Mouse (Mus musculus): Measurements from ENCODE around the gene Lrrc4. TPM values are rescaled to one million over a fixed set of nuclear protein-coding genes. Genes with fewer than 3 reads are reported as not detected.

Lrrc4 gene
- total RNA-seq, 4 experiments from 2014 or later, result 5.9 to 8.0 (median 7.1) TPM

DNA sequence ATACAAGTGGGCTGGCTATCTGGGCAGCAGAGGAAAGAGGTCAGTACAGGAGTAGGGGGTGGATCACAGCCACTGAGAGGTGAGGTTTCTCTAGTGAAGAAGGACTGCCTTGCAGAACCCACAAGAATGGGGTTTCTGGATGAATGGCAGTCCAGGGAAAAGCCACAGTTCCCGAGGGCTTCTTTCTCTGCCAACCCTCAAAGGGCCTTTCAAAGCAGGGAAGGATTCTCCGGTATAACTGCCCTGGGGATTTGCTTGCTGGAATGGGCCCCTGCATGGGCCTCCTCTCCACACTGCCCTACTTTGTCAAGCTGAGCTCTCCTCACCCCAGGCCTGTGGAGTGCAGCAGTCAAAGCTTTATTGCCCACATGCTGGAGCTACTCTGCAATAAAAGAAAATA, 22.1 kb upstream of the Lrrc4 start:
- no peak for DNase-seq

DNA sequence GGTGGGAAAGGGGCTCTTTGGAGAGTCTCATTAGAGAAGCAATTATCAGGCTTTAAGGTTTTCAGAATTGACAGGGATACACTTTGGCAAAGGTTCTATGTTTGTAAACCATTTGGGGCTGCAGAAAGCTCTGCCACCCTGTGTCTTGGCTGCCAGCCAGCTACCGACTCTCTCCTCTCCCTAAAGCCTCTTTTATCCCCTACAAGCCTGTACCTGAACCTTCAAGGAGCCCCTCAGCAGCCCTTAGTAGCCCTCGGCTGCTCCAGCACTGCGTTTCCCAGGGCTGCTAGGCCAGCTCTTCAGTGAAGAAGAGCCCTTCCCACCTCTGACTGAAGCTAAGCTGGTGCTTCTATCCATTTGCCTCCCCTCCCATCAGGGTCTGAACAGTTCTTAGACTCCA, 21.6 kb upstream of the Lrrc4 start:
- DNase-seq, result no peak

DNA sequence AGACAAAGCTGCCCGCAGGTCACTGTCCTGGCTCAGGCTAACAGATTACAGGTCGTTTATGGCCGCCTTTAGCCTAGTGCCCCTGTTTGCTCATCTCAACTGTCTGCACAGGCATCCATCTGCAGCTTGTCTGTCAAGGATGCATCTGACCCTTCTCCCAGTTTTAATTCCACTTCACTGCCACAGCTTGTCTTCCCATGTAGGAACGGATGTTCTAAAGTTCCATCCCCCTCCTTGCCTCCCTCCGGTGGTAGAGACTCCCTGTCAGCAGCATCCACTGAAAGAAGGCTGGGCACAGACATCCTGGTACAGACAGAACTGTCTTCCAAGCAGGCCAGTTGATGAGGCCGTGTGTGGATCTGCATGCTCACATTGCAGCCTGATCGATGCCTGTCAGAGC, 20.8 kb upstream of the Lrrc4 start:
- DNase-seq, result no peak

DNA sequence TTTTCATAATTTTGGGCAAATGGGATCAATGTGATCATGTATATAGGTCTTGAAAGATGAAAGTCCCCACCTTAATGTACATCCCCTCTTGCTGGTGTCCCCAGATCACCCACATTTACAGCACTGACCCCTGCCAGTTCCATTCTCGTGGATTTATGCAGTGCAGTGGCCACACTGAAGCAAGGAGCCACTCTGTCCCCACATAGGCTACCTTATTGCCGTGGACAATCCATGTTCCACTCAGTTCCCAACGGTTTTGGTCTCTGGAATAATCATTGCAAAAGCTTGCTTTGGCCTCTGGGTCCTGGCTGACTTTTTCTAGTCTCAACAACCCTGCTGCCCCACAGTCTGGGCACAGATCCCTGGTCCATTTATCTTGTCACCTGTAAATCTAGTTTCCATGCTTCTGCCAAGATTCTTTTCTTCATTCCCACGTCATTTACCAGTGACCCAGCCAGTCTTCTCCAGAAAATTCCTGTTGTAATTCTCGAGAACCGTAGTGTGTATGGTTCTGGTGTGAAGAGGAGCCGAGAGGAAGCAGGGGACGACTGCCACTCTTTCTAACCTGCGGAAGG, 18.9 kb upstream of the Lrrc4 start:
- no peak for DNase-seq

DNA sequence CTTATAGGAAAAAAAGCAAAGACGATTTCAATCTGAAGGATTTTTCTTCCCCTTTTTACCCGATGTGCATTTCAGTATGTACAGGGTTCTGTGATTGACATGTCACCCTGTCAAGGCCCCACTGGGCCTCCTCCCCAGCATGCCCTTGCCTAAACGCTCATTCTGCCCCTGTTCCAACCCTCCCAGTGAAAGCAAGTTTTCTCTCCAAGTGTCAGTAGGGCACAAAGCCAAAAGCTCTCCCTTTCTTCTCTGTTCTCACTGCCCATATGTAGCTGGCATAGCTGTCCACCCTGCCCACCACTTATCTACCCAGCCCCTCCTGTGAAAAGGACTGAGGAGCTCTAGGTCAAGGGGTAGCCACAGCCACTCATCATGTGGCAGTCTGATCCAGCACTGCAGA, 17.8 kb upstream of the Lrrc4 start:
- no peak for DNase-seq

DNA sequence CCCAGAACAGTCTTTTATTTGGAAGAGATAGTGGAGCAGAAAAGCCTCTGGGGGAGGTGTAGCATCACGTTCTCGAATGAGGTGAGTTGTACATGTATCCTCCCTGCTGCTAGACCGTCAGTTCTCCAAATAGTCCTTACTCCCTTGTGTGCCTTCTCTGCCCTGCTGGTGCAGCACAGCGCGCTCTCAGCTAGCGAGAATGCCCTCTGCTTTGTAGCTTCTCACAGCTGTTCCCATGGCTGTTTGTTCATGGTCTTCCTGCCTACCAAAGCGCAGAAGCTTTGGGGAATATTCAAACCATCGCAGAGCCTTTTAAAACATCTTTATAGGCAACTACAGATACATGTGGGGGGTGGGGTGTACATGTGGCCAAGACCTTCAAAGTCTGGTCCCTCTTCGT, 17.3 kb upstream of the Lrrc4 start:
- no peak for DNase-seq

DNA sequence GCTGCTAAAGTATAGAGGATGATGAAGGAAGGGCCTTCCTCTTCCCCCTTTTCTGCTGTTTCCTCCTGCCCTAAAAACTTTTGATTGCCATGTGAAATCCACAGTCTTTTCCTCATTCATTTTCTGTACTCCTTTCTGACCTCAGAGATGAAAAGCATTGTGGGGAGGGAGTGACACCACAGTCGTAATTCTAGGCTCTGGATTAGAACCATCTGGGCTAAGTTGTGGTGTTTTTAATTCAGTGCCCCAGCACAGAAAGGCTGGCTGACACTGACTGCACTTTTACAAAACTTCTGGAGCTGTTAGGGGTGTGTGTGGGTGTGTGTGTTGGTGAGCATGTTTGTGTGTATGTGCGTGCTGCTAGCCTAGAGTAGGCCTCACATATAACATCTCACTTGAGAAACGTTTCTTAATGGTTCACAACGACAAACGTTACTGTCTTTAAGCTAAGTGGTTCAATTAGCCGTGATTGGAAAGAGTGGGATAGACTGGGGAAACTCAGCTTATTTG, 16.8 kb upstream of the Lrrc4 start:
- DNase-seq, result no peak

DNA sequence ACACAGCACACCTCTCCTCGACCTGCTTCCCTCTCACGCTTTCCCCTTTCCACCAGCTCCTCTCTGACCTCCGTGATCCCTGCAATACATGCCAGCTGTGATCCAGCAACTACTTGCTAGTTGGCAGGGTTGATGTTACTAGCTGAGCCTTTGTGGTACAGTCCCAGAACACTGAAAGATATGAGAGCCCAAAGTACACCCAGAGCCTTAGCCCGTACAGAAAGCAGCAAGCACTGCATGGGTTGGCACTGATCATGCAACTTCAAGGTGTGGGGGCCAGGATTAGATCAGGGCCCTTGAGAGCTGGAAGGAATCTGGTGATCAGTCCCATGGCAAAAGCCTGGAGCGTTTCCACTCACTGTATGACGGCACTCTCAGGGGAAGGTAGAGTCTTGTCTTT, 16.1 kb upstream of the Lrrc4 start:
- no peak for DNase-seq

DNA sequence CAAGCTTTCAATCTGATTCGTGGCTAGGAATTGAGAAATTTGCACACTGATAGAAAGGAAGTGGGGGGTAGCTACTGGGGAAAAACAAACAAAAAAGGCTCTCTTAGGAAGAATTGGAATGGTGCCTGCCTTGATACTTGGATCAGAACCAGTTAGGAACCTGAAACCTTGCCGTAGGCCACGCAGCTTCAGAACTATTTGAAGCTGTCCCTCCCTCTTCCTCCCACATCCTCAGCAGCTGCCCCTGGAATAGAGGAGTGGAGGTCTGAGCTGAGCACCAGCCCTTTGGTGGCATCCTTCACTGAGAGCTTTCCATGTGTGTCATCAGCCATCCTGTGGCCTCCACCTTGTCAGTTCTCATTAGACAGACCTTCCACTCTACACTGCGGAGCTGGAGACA, 14.1 kb upstream of the Lrrc4 start:
- DNase-seq, result no peak

DNA sequence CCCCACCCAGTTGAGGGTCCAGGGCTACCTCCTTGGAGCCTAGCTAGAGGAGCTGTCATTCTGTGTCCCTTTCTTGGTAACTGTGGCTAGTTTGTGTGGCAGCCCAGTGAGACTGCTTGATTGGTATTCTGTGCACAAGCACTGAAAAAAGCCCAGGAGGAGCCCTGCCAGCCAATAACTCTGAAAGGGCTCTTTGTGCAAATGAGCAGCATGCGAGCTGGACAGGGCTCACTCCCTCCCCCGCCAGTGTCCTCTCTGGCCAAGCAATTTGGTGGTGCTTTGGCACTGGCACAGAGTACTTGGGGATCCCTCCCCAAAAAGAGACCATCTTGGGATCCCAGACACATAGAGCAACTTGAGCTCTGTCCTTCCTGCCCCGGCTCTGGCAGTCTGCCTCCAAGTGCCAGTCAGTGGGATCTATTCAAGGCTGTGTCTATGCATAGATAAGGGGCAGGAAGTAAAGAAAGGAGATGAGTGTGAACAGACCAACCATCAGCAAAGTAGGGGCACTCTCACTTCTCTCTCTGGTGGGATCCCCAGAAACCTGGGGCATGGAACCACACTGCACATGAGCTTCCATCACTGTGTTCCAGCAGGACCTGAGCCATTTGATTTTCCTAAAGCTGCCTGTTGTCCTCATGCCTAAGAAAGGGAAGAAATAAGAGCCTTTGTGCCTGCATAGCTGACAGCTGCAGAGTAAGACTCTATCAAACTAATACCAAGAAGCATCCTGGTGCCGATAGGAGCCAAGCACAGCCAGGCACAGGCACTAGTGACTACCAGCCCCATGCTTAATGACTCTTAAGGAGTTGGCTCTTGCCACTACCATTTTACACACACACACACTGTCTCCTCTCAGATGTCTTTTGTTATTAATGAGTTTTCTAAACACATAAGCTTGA, 11.1 kb upstream of the Lrrc4 start:
- DNase-seq, result no peak

DNA sequence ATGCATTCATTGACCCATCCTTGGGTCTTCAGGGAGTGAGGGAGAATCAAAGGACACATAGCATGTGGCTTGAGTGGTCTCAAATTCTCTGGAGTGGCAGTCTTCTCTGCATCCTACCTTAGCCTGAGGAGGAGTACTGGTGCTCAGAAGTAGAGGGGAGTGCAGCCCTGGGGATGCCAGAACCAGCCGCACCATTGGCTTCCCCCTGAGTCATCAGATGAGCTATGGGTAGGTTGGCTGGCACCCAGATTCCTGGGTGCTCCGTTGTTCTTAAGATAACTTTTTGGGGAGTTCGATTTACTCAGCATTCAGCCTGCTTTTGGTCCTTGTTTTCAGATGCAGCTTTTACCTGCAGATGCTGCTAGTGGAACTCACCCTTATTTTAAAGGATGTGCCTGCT, 10.0 kb upstream of the Lrrc4 start:
- no peak for DNase-seq

DNA sequence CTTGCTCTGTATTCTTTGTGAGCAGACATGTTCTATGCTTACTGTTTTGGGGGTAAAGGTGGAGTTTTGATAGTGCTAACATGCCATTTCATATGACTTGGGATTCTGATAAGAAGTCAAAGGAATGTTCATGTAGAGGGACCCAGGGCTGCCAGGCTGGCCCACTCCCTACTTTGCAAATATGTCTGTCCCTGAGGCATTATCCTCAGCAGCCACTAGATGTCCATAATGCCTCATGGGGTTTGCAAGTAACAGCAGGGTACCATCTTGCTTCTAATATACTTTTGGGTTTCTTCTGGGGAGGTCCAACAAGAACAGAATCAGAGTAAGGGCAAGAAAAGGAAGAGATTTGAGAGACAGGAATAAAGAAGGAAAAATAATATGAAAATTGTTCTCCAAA, 5.1 kb upstream of the Lrrc4 start:
- DNase-seq, result no peak

DNA sequence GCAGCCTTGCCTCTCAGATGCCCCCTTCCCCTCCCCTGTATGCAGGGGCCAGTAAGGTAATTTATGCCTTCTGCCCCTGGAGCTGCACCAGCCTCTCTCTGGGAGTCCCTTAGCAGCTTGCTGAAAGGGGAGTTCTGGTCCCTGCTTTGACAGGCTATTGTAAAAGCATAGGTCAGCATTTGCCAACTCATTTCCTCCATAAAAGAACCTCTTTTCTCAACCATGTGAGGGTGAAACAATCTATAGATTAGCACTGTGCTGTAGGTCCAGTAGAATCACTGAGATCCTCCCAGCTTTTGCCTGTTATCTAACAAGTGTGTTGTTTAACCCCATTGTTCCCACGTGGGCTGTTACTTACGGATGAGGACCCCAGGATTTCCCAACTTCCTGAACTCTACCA, 2.5 kb upstream of the Lrrc4 start:
- DNase-seq, result no peak

DNA sequence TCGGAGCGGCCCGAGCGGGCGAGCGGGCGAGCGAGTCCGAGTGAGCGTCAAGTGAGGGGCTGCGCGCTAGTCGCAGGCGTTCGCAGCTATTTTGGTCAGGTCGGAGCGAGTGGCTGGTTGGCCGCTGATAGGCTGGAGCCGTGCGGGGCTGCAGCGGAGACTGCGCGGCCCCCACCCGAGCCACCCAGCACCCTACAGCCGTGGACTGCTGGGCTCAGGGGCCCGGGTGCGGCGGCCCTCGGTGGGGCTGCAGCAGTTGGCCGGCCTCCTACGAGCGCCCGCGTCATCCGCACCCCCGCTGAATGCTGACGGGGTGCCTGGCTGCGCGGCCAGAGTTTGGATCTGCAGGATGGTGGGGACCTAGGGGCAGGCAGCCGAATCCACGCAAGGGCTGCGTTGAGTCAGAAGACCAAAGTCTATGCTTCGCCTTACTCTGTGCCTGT, 1.9 kb upstream of the Lrrc4 start:
- no peak for DNase-seq

DNA sequence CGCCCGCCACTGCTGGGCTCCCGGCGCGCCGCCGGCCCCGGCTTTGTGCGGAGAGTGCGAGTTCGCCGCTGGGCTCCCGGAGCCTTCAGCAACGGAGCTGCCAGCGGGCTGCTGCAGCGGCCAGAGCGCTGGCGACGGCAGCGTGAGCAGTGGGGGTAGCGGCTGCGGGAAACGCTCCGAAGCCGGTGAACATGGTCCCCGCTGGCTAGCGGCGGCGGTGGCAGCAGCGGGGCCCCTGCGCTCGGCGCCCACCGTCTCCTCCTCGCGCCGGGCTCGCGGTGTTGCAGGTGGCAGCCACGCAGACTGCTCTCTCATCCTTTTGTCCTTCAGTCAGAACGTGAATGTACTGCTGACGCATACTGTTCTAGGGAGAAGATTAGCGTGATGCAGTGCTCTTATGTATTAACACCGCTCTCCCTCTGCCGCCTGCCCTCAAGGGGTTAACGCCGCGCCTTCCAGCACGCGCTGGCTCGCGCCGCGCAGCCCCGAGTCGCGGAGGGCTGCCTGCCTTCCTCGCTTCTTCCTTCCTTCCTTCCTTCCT, 1.3 kb upstream of the Lrrc4 start:
- no peak for DNase-seq

DNA sequence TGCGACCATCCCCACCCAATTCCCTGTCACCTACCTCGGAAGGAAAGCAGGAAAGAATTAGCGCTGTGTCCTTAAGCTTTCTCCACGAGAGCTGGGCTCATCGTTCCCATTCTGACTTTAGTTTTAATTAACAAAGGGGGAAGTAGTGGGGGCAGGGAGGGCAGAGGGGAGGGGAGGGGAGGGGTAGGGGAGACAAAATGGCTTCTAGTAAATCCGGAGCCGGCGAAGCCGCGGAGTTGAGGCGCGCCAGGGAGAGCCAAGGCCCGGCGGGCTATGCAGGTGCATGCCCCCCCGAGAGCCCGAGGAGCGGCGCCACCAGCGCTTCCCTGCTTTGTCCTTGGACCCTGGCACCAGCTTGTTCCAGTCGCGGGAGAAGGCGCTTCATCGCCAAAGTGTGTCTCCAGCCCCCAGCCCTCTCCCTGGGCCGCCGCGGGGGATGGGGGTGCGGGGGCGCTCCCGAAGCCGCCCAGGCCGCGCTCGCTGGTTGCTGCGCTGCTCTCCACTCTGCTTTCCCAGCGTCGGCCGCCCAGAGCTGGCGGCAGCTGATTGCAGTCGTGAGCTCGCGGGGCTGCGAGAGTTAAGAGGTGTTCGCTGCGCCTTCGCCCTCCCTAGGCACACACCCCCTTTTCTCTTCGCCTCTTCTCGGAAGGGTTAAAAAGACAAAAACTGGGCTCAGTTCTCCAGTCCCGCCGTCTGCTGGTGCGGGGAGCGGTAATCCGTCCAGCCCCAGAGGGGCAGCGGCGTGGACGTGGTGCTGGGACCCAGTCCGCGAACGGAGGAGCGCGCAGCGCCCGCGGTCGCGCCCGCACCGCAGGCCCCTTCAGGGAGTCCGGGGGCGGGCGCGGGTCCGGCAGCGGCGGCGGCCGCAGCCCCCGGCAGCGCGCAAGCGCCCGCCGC, 555 bp upstream of the Lrrc4 start:
- no peak for DNase-seq

DNA sequence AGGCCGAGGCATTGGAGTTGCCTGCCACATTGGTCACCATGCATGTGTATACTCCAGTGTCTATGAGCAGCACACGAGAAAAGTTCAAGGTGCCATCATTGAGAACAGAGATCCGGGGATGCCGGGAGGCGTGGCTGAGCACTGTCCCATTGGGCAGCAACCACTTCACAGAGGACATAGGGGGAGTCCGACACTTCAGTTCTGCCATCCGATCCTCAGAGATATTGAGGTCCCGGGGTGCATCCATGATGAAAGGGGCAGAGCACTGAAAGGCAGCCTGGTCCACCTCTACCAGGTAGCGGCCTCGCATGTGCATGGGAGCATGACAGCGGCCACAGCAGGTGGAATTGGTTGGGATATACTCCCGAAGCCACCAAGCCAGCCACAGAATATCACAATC, 1.2 kb downstream of the Lrrc4 start:
- DNase-seq, result no peak

DNA sequence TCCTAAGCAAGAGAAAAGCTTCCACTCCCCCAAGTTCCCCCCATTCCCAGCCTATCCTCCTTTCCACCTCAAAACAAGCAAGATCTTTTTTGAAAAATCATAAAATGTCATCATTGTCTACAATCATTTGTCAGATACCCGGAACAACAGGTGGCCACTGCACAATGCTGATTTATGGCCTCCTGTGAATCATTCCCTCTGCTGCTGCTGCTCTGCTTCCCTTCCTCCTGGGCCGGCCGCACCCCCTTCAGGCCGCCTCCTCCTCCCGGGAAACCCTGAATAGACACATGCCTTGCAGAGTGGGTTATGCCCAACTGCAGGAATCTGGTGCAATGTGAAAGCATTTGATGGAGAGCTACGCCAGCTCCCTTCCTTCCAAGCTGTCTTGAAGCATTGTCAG, 3.0 kb downstream of the Lrrc4 start:
- peak; percentile 52 for DNase-seq

DNA sequence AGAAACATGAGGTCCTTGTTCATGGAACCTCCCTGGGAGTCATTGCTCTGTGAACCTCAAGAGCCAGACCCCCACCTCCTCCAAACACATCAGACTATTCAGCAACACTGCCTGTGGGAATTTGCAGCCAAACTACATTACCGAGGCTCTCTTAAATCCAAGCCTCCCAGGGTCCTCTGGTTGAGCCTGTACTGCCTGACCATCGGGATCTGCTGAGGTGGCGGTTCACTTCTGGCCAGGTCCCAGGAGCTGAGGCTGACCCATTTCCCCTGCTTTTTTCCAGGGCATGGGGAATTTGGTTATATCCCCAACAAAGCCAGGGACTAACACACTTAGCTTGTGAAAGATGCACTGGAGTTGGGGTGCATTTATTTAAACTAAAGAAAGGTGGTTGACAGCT, 4.0 kb downstream of the Lrrc4 start:
- no peak for DNase-seq

DNA sequence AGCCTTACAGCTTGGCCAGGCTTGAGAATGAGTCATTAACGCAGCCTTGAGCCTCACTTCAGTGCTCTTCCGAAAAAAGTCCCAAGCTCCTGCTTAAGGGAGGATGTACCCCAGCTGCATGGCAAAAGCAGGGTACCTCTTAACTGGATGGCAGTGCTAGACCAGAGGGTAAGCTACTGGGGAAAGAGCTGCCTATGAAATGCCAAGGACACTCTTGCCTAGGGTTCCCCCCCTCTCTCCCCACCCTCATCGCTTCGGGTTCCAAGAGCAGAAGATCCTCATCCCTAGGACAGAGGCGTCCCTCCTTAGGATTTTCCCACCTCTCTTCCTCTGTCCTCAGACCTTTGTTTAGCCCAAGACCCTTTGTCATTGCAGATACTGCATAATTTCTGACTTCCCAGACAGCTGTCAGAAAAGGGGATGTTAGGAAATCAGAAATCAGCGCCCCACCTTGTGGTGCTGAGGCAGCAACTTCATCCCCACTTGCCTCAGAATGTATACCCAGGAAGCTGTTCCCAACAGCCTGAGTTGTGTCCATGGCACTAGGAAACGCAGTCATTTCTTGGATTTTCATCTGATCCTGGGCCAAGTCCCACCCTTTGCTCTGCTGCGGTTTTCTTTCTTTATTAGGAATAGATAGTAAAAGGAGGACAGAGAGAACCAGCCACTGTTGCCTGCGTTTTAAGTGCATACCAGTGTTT, 4.7 kb downstream of the Lrrc4 start:
- DNase-seq, result no peak

DNA sequence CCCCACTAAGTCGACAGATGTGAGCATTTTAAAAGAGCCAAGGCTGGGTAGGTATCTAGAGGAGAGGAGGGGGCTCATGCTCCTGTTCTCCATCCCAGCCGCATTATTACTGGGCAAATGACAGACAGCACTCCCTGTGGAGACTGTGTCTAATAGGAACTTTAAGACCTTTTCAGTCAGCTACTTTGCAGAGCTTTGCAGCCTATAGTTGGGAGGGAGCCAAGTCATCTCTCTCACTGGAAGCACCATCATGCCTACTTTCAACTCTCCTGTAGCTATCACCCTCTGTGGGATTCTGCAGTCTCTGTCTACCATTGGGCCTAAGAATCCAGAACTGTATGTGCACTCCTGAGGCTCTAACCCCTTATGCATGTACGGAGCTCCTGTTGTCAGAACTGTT, 5.7 kb downstream of the Lrrc4 start:
- no peak for DNase-seq

DNA sequence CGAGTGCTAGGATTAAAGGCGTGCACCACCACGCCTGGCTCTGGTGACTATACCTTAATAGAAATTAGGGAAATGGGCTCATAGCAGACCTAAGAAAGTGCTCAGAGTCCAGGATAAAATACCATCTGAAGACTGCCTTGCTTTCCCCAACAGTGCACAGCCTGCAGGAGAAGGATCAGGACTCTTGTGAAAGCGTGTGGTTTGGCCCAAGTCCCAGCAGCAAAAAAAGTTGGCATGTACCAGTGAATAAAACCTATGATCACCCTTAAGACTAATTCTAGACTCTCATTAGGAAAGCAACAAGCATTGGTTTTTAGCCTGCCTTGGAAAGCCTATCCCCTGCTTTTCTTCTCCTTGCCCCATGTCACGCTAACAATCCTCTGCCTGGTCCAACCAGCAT, 7.7 kb downstream of the Lrrc4 start:
- no peak for DNase-seq

Measured in adrenal gland, adult 8-10 months (tissue).